Mouse (Mus musculus) ES-Bruce4 (cell line): ENCODE measurements around the gene Aim2.
"Not testable (repeated sequence)": the region's sequence is repeated elsewhere in the genome, so short reads cannot be mapped to it uniquely, and the experiment has no call there.

Source experiments
- CTCF ChIP-seq: IDR thresholded peaks from one replicate; pipeline ENCODE4 v1.8.1; 2011; ENCODE audit warnings: low read depth, low read length
- EP300 ChIP-seq: IDR thresholded peaks from 2 replicates; pipeline ENCODE4 v1.6.1; 2011; ENCODE audit warnings: low read depth, low read length; ENCODE audit not compliant: insufficient read depth
- POLR2A ChIP-seq: IDR thresholded peaks from one replicate; pipeline ENCODE4 v1.8.1; 2011; ENCODE audit warnings: low read length; ENCODE audit not compliant: insufficient read depth

- TF ChIP-seq POLR2A, EP300, CTCF: not testable (repeated sequence)
Measured at GRCm38 (mm10) chr1:173313535-173314050, 37.1 kb upstream of the Aim2 start.
